Mouse (Mus musculus): ENCODE results near the gene Pcdh9.

- no peak for TF ChIP-seq POLR2A (IDR thresholded peaks at IDR 0.05; ENCODE audit: control insufficient read depth, extremely low read depth, insufficient read depth, low read length, poor library complexity)
- no peak for TF ChIP-seq CTCF (IDR thresholded peaks at IDR 0.05; ENCODE audit: borderline replicate concordance, control insufficient read depth, extremely low read depth, insufficient read depth, low read length, poor library complexity)
Measured at GRCm38 (mm10) chr14:93040591-93040990, 849.9 kb downstream of the Pcdh9 start.

Data from thymus, adult 2 months (tissue).